Mouse (Mus musculus) lung, embryonic 14.5 days (tissue): ENCODE results near the gene Ulk1. TPM values are rescaled to one million over a fixed set of nuclear protein-coding genes. Genes with fewer than 3 reads are reported as not detected.

Experiments used
- ATAC-seq: fragments of 200-750 bp; cut with Nextera tagmentation; 2 replicates; pipeline ENCODE4 v1.8.0; 2017; ENCODE audit warnings: mild to moderate bottlenecking, moderate TSS enrichment, moderate library complexity; ENCODE audit not compliant: insufficient read depth
- DNase-seq: peaks from one replicate; pipeline ENCODE4 v3.0.0-alpha.2; 2015
- H3K27ac ChIP-seq: fragments of 300-500 bp; sonication (generic); 2 replicates; pipeline ENCODE4 v1.5.1; 2014; ENCODE audit warnings: low read depth, mild to moderate bottlenecking, moderate library complexity
- H3K27me3 ChIP-seq: fragments of 300-500 bp; sonication (generic); 2 replicates; pipeline ENCODE4 v1.6.1; 2014; ENCODE audit warnings: low read length, control low read depth; ENCODE audit not compliant: insufficient read depth
- H3K36me3 ChIP-seq: fragments of 300-500 bp; sonication (generic); 2 replicates; pipeline ENCODE4 v1.6.1; 2014; ENCODE audit warnings: control low read depth; ENCODE audit not compliant: insufficient read depth
- H3K4me1 ChIP-seq: fragments of 300-500 bp; sonication (generic); 2 replicates; pipeline ENCODE4 v1.6.1; 2014; ENCODE audit warnings: antibody characterized with exemption, control low read depth; ENCODE audit not compliant: insufficient read depth
- H3K4me2 ChIP-seq: fragments of 300-500 bp; sonication (generic); 2 replicates; pipeline ENCODE4 v1.6.1; 2014; ENCODE audit warnings: mild to moderate bottlenecking
- H3K4me3 ChIP-seq: fragments of 300-500 bp; sonication (generic); 2 replicates; pipeline ENCODE4 v1.5.1; 2014; ENCODE audit warnings: low read depth, low read length
- H3K9ac ChIP-seq: fragments of 300-500 bp; sonication (generic); 2 replicates; pipeline ENCODE4 v1.6.1; 2014
- H3K9me3 ChIP-seq: fragments of 300-500 bp; sonication (generic); 2 replicates; pipeline ENCODE4 v1.6.1; 2016; ENCODE audit warnings: low read depth, low read length, control low read depth
- CTCF ChIP-seq: IDR thresholded peaks from 2 replicates; pipeline ENCODE4 v1.5.1; 2016; ENCODE audit warnings: antibody characterized with exemption, low read depth
- WGBS: fragments of 180-500 bp; shearing (Covaris S2); extraction: QIAGEN DNeasy Blood & Tissue Kit; methylation state at CpG from one replicate; pipeline ENCODE4 v1.1.7; 2014; 5-methylcytosine and 5-hydroxymethylcytosine counted together
- polyA plus RNA-seq: library from polyadenylated mRNA; unstranded; fragments of >200 nt; fragmentation: Nextera tagmentation; extraction: Ambion mirVana; gene quantifications from 2 replicates; pipeline ENCODE4 v1.2.1, GENCODE M21; 2014

Gene Ulk1
- polyA plus RNA-seq, 1 experiment from 2014 or later: 39.2 TPM

DNA sequence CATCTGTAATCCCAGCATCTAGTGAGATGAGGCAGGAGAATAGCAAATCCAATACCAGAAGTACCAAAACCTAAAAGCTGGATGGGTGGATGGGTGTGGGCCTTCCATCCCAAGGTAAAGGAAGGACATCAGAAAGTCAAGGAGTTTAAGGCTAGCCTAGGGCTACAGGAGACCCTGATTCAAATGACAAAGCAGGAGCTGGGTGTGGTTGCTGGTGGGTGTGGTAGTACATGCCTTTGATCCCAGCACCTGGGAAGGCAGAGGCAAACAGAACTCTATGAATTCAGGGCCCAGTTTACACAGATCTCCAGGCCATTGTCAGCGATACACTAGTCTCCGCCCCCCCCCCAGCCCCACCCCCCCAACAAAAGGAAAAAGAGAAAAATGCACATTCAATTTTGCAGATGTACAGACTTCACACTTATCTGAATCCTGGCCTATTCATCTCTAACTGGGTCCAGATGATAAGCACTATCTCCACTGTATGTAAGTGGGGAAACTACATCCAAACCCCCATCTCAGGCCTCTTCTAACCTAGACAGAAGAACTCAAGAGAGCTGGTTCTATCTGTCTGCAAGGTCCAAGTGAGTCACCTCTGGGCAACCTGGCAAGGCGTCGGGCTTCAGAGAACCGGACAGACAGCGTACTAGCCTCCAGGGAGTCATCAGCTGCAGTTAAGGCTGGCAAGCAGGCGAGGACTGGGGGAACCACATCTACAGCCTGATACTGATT lies 5.7 kb downstream of the Ulk1 start:
- WGBS: 87% methylated on average over 7 of the region's 7 CpGs

DNA sequence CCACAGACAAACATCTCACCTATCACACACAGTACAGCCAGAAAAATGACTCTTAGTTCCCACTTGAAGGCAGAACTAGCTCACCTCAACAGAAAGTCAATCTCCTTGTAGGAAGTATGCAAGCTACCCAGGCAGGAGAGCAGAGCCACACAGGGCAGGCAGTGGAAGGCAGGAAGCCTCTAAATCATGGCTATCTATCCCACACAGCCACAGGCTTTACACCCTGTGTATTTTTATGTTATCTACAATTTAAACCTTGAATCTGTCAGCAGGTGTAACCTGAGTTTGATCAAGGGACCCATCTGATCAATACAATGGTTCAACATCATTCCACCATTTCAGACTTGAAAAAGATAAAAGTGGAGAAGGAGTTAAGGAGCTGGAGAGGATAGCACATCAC lies 7.1 kb downstream of the Ulk1 start:
- Histone ChIP-seq H3K4me1 (peaks cover 6% of the 10 kb centered on the region), H3K27ac (no peak overlapping the region), H3K36me3 (peaks cover 79% of the 10 kb centered on the region), H3K9ac (no peak overlapping the region), H3K4me2 (no peak overlapping the region), H3K9me3 (no peaks in the 10 kb centered on the region), H3K27me3 (no peaks in the 10 kb centered on the region), H3K4me3 (no peak overlapping the region)
- no peak for TF ChIP-seq CTCF
- ATAC-seq (no peak), DNase-seq (no peak)

More for the DNA sequence above, 5.7 kb downstream of the Ulk1 start:
- H3K4me3 ChIP-seq: no peak overlapping the region
- no peak overlapping the region for H3K4me2 ChIP-seq
- peaks cover 14% of the 10 kb centered on the region for H3K4me1 ChIP-seq
- H3K9me3 ChIP-seq: no peaks in the 10 kb centered on the region
- no peak for DNase-seq
- H3K27me3 ChIP-seq: no peaks in the 10 kb centered on the region
- TF ChIP-seq CTCF: no peak
- ATAC-seq: no peak
- H3K36me3 ChIP-seq: peaks cover 66% of the 10 kb centered on the region
- no peak overlapping the region for H3K9ac ChIP-seq
- no peak overlapping the region for H3K27ac ChIP-seq

DNA sequence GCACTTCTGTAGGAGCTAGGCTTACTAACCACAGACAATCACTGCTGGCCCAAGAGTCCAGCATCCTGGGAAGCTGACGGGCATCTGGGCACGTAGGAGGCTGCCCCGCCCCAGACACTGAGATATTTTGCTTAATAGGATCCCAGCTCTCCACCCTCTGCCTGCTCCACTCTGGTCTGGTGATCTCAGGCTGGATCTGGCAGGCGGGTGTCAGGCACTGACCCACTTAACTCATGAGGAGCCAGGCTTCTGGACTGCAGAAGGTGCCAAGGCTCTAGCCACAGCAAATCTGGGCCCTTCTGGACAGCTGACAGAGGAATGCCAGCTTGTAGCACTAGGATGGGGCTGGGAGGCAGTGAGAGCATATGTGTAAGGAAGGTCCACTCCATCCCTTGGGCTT lies 7.7 kb downstream of the Ulk1 start:
- Histone ChIP-seq H3K9me3 (no peaks in the 10 kb centered on the region), H3K4me1 (peaks cover 3% of the 10 kb centered on the region; the same call in 1 of the 2 replicates), H3K9ac (no peak overlapping the region), H3K4me3 (no peak overlapping the region), H3K36me3 (peaks cover 80% of the 10 kb centered on the region), H3K27ac (no peak overlapping the region), H3K27me3 (no peaks in the 10 kb centered on the region), H3K4me2 (no peak overlapping the region)
- ATAC-seq: no peak
- no peak for TF ChIP-seq CTCF
- no peak for DNase-seq
- WGBS: 86% methylated on average over 4 of the region's 4 CpGs

DNA sequence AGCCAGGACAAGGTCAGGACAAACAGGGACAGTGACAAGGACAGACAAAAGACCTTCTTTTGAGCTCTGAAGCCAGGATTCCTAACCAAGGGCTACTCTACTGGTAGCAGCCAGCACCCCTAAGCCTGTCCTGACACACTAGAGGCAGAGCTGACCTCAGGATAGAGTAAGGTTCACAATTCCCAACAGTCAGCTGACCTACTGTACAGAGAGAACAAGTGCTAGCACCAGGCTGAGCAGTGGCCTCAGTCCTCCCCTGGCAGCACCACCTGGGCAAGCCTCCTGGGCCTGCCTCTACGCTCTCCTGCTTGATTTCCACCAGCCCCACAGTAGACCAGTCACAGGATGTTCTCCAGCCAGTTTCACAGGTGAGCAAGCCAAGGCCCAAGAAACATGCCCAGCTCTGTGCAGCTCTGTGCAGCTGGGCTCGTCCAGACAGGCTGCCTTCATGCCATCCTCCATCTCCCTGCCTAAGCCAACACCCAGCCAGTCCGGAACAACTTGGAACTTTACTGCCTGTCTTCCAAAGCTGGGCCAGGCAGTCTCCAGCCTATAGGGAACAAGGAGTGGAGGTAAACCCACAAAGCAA lies 8.8 kb downstream of the Ulk1 start:
- 86% methylated on average over 3 of the region's 3 CpGs for WGBS
- Histone ChIP-seq H3K4me2 (no peak overlapping the region), H3K36me3 (peaks cover 80% of the 10 kb centered on the region), H3K27ac (no peak overlapping the region), H3K4me1 (no peaks in the 10 kb centered on the region), H3K4me3 (no peak overlapping the region), H3K9ac (no peak overlapping the region), H3K27me3 (no peaks in the 10 kb centered on the region), H3K9me3 (no peaks in the 10 kb centered on the region)
- ATAC-seq (no peak), DNase-seq (no peak)
- no peak for TF ChIP-seq CTCF

DNA sequence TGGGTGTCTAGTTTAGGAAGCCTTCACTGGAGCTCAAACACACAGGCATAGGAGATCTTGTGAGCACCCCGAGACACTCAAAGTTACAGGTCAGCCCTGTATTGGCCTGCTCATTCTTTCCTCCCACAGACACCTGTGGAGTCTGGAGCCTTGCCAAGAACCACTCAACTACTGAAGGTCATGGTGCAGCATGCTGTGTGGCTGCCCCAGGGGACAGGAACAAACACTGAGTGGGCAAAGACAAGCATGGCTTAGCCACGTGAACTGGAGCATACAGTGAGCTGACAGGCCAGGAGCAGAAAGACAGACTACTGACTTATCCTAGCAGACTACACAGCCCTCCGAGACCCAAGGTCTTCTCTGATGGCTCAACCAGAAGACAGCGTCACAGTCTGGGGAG lies 12.2 kb downstream of the Ulk1 start:
- no peak for TF ChIP-seq CTCF
- no peak overlapping the region for H3K4me2 ChIP-seq
- no peak overlapping the region for H3K27ac ChIP-seq
- H3K27me3 ChIP-seq: no peaks in the 10 kb centered on the region
- H3K36me3 ChIP-seq: peaks cover 97% of the 10 kb centered on the region
- 60% methylated on average over 4 of the region's 4 CpGs for WGBS
- H3K9ac ChIP-seq: no peak overlapping the region
- ATAC-seq (no peak), DNase-seq (peak; percentile 39)
- no peaks in the 10 kb centered on the region for H3K9me3 ChIP-seq
- no peak overlapping the region for H3K4me3 ChIP-seq
- no peaks in the 10 kb centered on the region for H3K4me1 ChIP-seq

DNA sequence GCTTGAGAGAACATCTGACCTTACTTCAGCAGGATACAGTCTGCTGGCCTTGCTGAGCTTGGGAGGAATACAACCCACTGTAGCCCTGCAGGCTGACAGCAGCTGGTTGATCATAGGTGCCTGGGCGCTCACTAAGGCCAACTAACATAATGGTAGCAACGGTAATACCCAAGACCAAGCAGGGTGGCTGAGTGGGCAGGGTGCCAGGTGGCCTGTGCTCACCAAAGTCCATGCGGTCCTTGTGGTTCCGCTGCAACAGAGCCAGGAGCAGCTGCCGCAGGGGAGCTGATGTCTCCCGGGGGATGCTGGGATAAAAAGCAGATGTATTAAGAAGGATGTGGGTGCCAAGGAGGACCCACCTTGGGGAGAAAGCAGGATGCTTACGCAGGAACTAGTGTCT lies 15.5 kb downstream of the Ulk1 start:
- H3K4me1 ChIP-seq: no peaks in the 10 kb centered on the region
- DNase-seq (no peak), ATAC-seq (no peak)
- H3K36me3 ChIP-seq: peaks cover 100% of the 10 kb centered on the region
- H3K9ac ChIP-seq: no peak overlapping the region
- no peaks in the 10 kb centered on the region for H3K9me3 ChIP-seq
- no peak overlapping the region for H3K4me3 ChIP-seq
- H3K4me2 ChIP-seq: no peak overlapping the region
- no peak for TF ChIP-seq CTCF
- H3K27ac ChIP-seq: no peak overlapping the region
- H3K27me3 ChIP-seq: no peaks in the 10 kb centered on the region
- 91% methylated on average over 7 of the region's 7 CpGs for WGBS

DNA sequence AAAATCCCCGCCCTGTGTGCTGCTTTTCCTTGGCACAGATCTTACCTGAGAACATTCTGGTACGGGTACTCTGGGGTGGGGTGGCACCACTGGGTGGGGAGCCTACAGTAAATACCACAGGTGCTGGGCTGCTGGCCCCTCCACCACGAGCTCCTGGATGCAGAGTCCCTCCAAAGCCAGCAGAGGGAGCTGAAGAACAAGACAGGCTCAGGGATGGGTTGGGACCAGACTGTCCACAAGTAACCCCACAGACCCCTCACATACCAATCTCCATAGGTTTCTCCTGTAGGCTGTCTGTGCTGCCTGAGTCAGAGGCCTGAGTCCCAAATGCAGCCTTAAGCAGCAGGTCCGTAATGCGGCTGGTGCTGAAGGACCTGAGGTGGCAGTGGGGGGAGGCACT lies 21.2 kb downstream of the Ulk1 start:
- TF ChIP-seq CTCF: peak; percentile 74
- Histone ChIP-seq H3K27me3 (no peaks in the 10 kb centered on the region), H3K9me3 (no peaks in the 10 kb centered on the region), H3K27ac (no peak overlapping the region), H3K9ac (no peak overlapping the region), H3K36me3 (peaks cover 88% of the 10 kb centered on the region), H3K4me3 (no peak overlapping the region), H3K4me2 (no peak overlapping the region), H3K4me1 (no peaks in the 10 kb centered on the region)
- DNase-seq (peak; percentile 77), ATAC-seq (peak; percentile 59)
- 62% methylated on average over 5 of the region's 5 CpGs for WGBS
